Mouse (Mus musculus) lung, embryonic 16.5 days (tissue): ENCODE results near the gene Aadacl2. TPM values are rescaled to one million over a fixed set of nuclear protein-coding genes. Genes with fewer than 3 reads are reported as not detected.

Experiments
- ATAC-seq: fragments of 200-750 bp; cut with Nextera tagmentation; 2 replicates; pipeline ENCODE4 v1.8.0; 2017; ENCODE audit warnings: low read depth, mild to moderate bottlenecking, moderate library complexity
- H3K27ac ChIP-seq: fragments of 300-500 bp; sonication (generic); 2 replicates; pipeline ENCODE4 v1.5.1; 2014; ENCODE audit warnings: mild to moderate bottlenecking, control low read depth, low read length
- H3K27me3 ChIP-seq: fragments of 300-500 bp; sonication (generic); 2 replicates; pipeline ENCODE4 v1.6.1; 2014; ENCODE audit warnings: low read depth, low read length, mixed read lengths; ENCODE audit not compliant: control insufficient read depth, insufficient read depth
- H3K36me3 ChIP-seq: fragments of 300-500 bp; sonication (generic); 2 replicates; pipeline ENCODE4 v1.6.1; 2014; ENCODE audit warnings: low read length; ENCODE audit not compliant: control insufficient read depth, insufficient read depth
- H3K4me1 ChIP-seq: fragments of 300-500 bp; sonication (generic); replicated peaks from 2 replicates; pipeline ENCODE4 v1.6.1; 2014; ENCODE audit warnings: low read length, mixed read lengths; ENCODE audit not compliant: control insufficient read depth, insufficient read depth
- H3K4me2 ChIP-seq: fragments of 300-500 bp; sonication (generic); 2 replicates; pipeline ENCODE4 v1.6.1; 2014; ENCODE audit warnings: low read depth, low read length, control low read depth
- H3K4me3 ChIP-seq: fragments of 300-500 bp; sonication (generic); 2 replicates; pipeline ENCODE4 v1.5.1; 2014; ENCODE audit warnings: mild to moderate bottlenecking, low read length, control low read depth
- H3K9ac ChIP-seq: fragments of 300-500 bp; sonication (generic); 2 replicates; pipeline ENCODE4 v1.6.1; 2014; ENCODE audit warnings: low read length, control low read depth
- H3K9me3 ChIP-seq: fragments of 300-500 bp; sonication (generic); 2 replicates; pipeline ENCODE4 v1.6.1; 2016; ENCODE audit warnings: low read length; ENCODE audit not compliant: control insufficient read depth
- WGBS: fragments of 180-500 bp; shearing (Covaris S2); extraction: QIAGEN DNeasy Blood & Tissue Kit; methylation state at CpG from one replicate; pipeline ENCODE4 v1.1.7; 2014; 5-methylcytosine and 5-hydroxymethylcytosine counted together
- polyA plus RNA-seq: library from polyadenylated mRNA; unstranded; fragments of >200 nt; fragmentation: Nextera tagmentation; extraction: Ambion mirVana; gene quantifications from 2 replicates; pipeline ENCODE4 v1.2.1, GENCODE M21; 2015

Gene Aadacl2
- polyA plus RNA-seq = not detected in 2 replicates

GRCm38 (mm10) chr3:60006443-60006842, at the start of gene Aadacl2:
TSS of gene Aadacl2 (plus strand) at chr3:60006743.
- ATAC-seq = no peak

GRCm38 (mm10) chr3:59970891-59971290, 35.7 kb upstream of the Aadacl2 start:
- no peak overlapping the region for H3K4me3 ChIP-seq
- H3K36me3 ChIP-seq = no peaks in the 10 kb centered on the region
- no peaks in the 10 kb centered on the region for H3K27me3 ChIP-seq
- WGBS = 69% methylated on average over 5 of the region's 5 CpGs
- ATAC-seq = no peak
- H3K27ac ChIP-seq = no peak overlapping the region
- no peaks in the 10 kb centered on the region for H3K9me3 ChIP-seq
- no peak overlapping the region for H3K9ac ChIP-seq
- H3K4me2 ChIP-seq = no peak overlapping the region
- H3K4me1 ChIP-seq = no peaks in the 10 kb centered on the region

More at GRCm38 (mm10) chr3:60006443-60006842, at the start of gene Aadacl2:
- H3K27me3 ChIP-seq = no peaks in the 10 kb centered on the region
- 70% methylated on average over 1 of the region's 1 CpGs for WGBS
- no peaks in the 10 kb centered on the region for H3K9me3 ChIP-seq
- H3K4me3 ChIP-seq = no peak within 1 kb of the TSS
- no peaks in the 10 kb centered on the region for H3K36me3 ChIP-seq
- H3K4me2 ChIP-seq = no peak within 1 kb of the TSS
- H3K9ac ChIP-seq = no peak within 1 kb of the TSS
- no peaks in the 10 kb centered on the region for H3K4me1 ChIP-seq
- no peak within 1 kb of the TSS for H3K27ac ChIP-seq

GRCm38 (mm10) chr3:59974591-59974990, 32.0 kb upstream of the Aadacl2 start:
- no peaks in the 10 kb centered on the region for H3K27me3 ChIP-seq
- no peak overlapping the region for H3K27ac ChIP-seq
- H3K9ac ChIP-seq = no peak overlapping the region
- H3K9me3 ChIP-seq = no peaks in the 10 kb centered on the region
- no peaks in the 10 kb centered on the region for H3K36me3 ChIP-seq
- ATAC-seq = no peak
- no peaks in the 10 kb centered on the region for H3K4me1 ChIP-seq
- H3K4me3 ChIP-seq = no peak overlapping the region
- no peak overlapping the region for H3K4me2 ChIP-seq

DNA sequence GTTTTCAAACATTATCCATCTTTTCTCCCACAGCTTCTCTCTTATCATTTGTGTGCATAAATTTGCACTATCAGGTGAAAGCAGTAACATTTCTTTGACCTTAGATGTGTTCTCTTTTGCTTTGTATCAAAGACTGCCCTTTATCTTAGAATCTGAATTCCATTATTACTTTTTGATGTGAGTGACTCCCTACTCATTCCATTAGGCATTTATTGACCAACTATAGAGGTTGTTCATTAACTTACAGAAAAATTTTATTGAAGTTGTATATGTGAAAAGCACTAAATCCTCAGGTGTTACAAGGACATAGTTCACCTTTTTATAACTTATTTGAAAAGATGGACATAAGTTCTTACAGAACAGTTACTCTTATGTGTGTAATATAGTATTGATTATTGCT, 2.9 kb upstream of the Aadacl2 start:
- no peak for ATAC-seq
- no peak overlapping the region for H3K27ac ChIP-seq
- no peak overlapping the region for H3K4me2 ChIP-seq
- H3K4me3 ChIP-seq = no peak overlapping the region
- no peak overlapping the region for H3K9ac ChIP-seq
- H3K4me1 ChIP-seq = no peaks in the 10 kb centered on the region
- H3K9me3 ChIP-seq = no peaks in the 10 kb centered on the region
- H3K36me3 ChIP-seq = no peaks in the 10 kb centered on the region
- no peaks in the 10 kb centered on the region for H3K27me3 ChIP-seq

DNA sequence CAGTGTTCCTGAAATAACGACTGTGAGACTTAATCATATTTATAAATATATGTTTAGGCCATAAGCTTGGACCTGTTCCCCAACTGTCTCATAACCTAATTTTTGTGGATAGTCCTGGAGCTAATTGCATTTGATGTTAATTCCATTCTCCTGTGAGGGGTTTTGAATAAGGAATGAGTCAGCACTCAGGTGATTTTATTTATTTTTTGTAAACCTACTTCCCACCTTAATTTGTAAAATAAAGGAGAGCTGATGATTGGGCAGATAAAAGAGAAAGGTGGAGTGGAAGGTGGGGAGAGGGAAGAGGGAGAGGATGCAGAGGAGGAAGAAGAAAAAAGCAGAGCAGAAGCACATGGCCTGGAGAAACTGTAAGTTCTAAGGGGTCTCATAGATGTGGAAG, 18.9 kb downstream of the Aadacl2 start, which contains the start of gene Aadac:
TSS of gene Aadac (plus strand) at position 301 of the 400 bp plus-strand sequence.
- no peak for ATAC-seq
- no peaks in the 10 kb centered on the region for H3K36me3 ChIP-seq

DNA sequence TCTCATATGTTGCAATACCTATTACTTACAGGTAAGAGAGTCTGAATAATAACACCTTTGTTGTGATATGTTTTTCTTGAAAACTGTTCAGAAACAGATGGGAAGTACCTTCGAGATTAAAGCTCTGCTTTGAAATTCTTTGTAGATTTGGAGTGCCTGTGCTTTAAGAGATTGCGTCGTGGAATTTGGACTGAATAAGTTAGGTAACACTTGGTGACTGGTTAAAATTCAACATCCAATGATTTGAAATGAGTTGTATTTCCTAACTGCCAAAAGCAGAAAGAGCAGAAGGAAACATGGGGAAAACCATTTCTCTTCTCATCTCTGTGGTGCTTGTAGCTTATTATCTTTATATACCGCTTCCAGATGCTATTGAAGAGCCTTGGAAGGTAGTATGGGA, 25.0 kb downstream of the Aadacl2 start:
- no peak for ATAC-seq
- no peak overlapping the region for H3K4me3 ChIP-seq
- no peak overlapping the region for H3K27ac ChIP-seq
- H3K27me3 ChIP-seq = no peaks in the 10 kb centered on the region
- 68% methylated on average over 4 of the region's 4 CpGs for WGBS
- H3K4me2 ChIP-seq = no peak overlapping the region
- H3K9ac ChIP-seq = no peak overlapping the region
- H3K4me1 ChIP-seq = no peaks in the 10 kb centered on the region
- no peaks in the 10 kb centered on the region for H3K9me3 ChIP-seq
- no peaks in the 10 kb centered on the region for H3K36me3 ChIP-seq

More for the DNA sequence above, 18.9 kb downstream of the Aadacl2 start, which contains the start of gene Aadac:
- no peak within 1 kb of the TSS for H3K9ac ChIP-seq
- no peak within 1 kb of the TSS for H3K4me2 ChIP-seq
- H3K9me3 ChIP-seq = no peaks in the 10 kb centered on the region
- H3K4me3 ChIP-seq = no peak within 1 kb of the TSS
- 69% methylated on average over 1 of the region's 1 CpGs for WGBS
- H3K27me3 ChIP-seq = no peaks in the 10 kb centered on the region
- no peaks in the 10 kb centered on the region for H3K4me1 ChIP-seq
- H3K27ac ChIP-seq = no peak within 1 kb of the TSS

DNA sequence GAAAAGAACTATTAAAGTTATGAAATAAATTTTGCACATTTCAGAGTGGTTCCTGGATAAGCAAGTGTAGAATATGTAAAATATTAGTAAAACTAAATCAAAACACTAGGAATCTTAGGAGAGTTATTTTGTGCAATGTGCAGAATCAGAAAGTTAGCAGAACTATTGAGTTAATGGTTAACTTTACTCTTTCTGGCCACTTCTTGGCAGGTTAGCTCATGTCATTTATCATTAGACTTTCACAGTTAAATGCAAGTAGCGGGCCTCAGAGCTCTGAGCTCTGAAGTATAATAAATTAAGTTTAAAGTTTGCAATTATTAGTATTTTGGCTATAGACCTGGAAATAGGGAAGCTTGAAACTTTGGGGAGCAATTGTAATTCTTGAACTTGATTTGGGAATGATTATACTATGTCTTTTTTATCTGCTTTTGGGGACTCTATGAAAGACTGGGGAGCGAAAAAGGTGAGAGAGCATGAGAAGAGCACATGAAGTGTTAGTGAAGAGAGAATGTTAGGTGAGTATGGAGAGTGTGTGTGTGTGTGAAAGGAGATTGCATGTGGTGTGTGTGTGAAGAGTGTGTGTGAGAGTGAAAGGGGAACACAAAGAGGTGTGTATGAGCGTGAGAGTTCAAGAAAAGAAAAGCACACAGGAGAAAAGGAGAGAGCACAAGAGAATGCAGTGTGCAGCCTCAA, 39.8 kb downstream of the Aadacl2 start:
- Histone ChIP-seq H3K4me1 (no peaks in the 10 kb centered on the region), H3K4me2 (no peak overlapping the region), H3K9me3 (no peaks in the 10 kb centered on the region), H3K9ac (no peak overlapping the region), H3K27me3 (no peaks in the 10 kb centered on the region), H3K27ac (no peak overlapping the region), H3K36me3 (no peaks in the 10 kb centered on the region), H3K4me3 (no peak overlapping the region)
- WGBS = 54% methylated on average over 3 of the region's 3 CpGs
- ATAC-seq = no peak

GRCm38 (mm10) chr3:60053231-60053927, 46.8 kb downstream of the Aadacl2 start:
- no peak overlapping the region for H3K9ac ChIP-seq
- no peak for ATAC-seq
- no peak overlapping the region for H3K4me3 ChIP-seq
- no peak overlapping the region for H3K4me2 ChIP-seq
- H3K27me3 ChIP-seq = no peaks in the 10 kb centered on the region
- H3K27ac ChIP-seq = no peak overlapping the region
- WGBS = 62% methylated on average over 3 of the region's 3 CpGs
- no peaks in the 10 kb centered on the region for H3K9me3 ChIP-seq
- no peaks in the 10 kb centered on the region for H3K36me3 ChIP-seq
- H3K4me1 ChIP-seq = no peaks in the 10 kb centered on the region

- 68% methylated on average over 2 of the region's 2 CpGs for WGBS
- no peaks in the 10 kb centered on the region for H3K4me1 ChIP-seq
- H3K9ac ChIP-seq = no peak overlapping the region
- H3K9me3 ChIP-seq = no peaks in the 10 kb centered on the region
- no peak overlapping the region for H3K27ac ChIP-seq
- H3K4me2 ChIP-seq = no peak overlapping the region
- no peaks in the 10 kb centered on the region for H3K27me3 ChIP-seq
- ATAC-seq = no peak
- H3K36me3 ChIP-seq = no peaks in the 10 kb centered on the region
- no peak overlapping the region for H3K4me3 ChIP-seq
These were observed 47.4 kb downstream of the Aadacl2 start for GRCm38 (mm10) chr3:60053931-60054330.
